ENCODE assay signal across 13 mouse cellular contexts in genomic region chr1:172485821-172486220, GRCm38 (mm10). TPM values are rescaled to one million over a fixed set of nuclear protein-coding genes. Genes with fewer than 3 reads are reported as not detected.
DNase-seq lines count a peak whose midpoint lies in the region; ATAC-seq and TF ChIP-seq lines count a peak whose summit lies in the region.
"Had no signal": no experiment of that assay in that cellular context is flagged by ENCODE, and none has a peak within 500 bp of the region (broad histone marks: within the 10 kb centered on the region; RNA-seq: fewer than 3 reads in every experiment).

No protein-coding gene starts in this region.

- no peak overlapping the region for H3K9ac ChIP-seq in kidney, embryonic 15.5 days
- peak overlapping the region; percentile 18; the same call in 1 of the 2 replicates for H3K9ac ChIP-seq in limb, embryonic 12.5 days (replicated peaks)
- H3K9ac ChIP-seq in neural tube, embryonic 14.5 days (replicated peaks; ENCODE audit: low read depth, low read length) = 0 out of 2 replicates have a peak overlapping the region, but pooled peaks have one; percentile 7
- H3K9ac ChIP-seq in lung, postnatal 0 days (replicated peaks; ENCODE audit: low read depth) = no peak overlapping the region

- peaks cover 60% of the 10 kb centered on the region for H3K4me1 ChIP-seq in kidney, embryonic 15.5 days
- peaks cover 80% of the 10 kb centered on the region for H3K4me1 ChIP-seq in hindbrain, embryonic 10.5 days (replicated peaks)
- H3K4me1 ChIP-seq in limb, embryonic 12.5 days (replicated peaks) = peaks cover 48% of the 10 kb centered on the region
- peaks cover 40% of the 10 kb centered on the region for H3K4me1 ChIP-seq in neural tube, embryonic 14.5 days (ENCODE audit: control insufficient read depth, insufficient read depth, low read length)
- H3K4me1 ChIP-seq in lung, postnatal 0 days (ENCODE audit: insufficient read depth, low read depth, low read length) = no peaks in the 10 kb centered on the region

- H3K36me3 ChIP-seq in kidney, embryonic 15.5 days = peaks cover 21% of the 10 kb centered on the region
- H3K36me3 ChIP-seq in hindbrain, embryonic 10.5 days = peaks cover 50% of the 10 kb centered on the region
- H3K36me3 ChIP-seq in limb, embryonic 12.5 days = peaks cover 50% of the 10 kb centered on the region
- H3K36me3 ChIP-seq in neural tube, embryonic 14.5 days (ENCODE audit: control insufficient read depth, insufficient read depth, low read length) = no peaks in the 10 kb centered on the region
- no peaks in the 10 kb centered on the region for H3K36me3 ChIP-seq in lung, postnatal 0 days (ENCODE audit: insufficient read depth, low read length)
- H3K36me3 ChIP-seq: G1E had no signal

- no peak overlapping the region for H3K27ac ChIP-seq in kidney, embryonic 15.5 days
- peak overlapping the region; percentile 86 for H3K27ac ChIP-seq in hindbrain, embryonic 10.5 days
- peak overlapping the region; percentile 2; the same call in 1 of the 2 replicates for H3K27ac ChIP-seq in limb, embryonic 12.5 days
- no peak overlapping the region for H3K27ac ChIP-seq in neural tube, embryonic 14.5 days (ENCODE audit: low read depth, low read length)
- no peak overlapping the region for H3K27ac ChIP-seq in lung, postnatal 0 days (ENCODE audit: low read length)
- H3K27ac ChIP-seq: heart, embryonic 10.5 days had no signal

- no peaks in the 10 kb centered on the region for H3K9me3 ChIP-seq in kidney, embryonic 15.5 days (replicated peaks)
- no peaks in the 10 kb centered on the region for H3K9me3 ChIP-seq in hindbrain, embryonic 10.5 days
- H3K9me3 ChIP-seq in limb, embryonic 12.5 days = no peaks in the 10 kb centered on the region
- H3K9me3 ChIP-seq in neural tube, embryonic 14.5 days (ENCODE audit: control insufficient read depth, low read length) = no peaks in the 10 kb centered on the region
- H3K9me3 ChIP-seq in lung, postnatal 0 days (ENCODE audit: low read length) = no peaks in the 10 kb centered on the region
- H3K9me3 ChIP-seq: G1E; heart, embryonic 10.5 days; megakaryocyte, embryonic 14.5 days had no signal

- ATAC-seq in kidney, embryonic 15.5 days (replicated peaks; ENCODE audit: low FRiP score) = no peak
- ATAC-seq in limb, embryonic 12.5 days (ENCODE audit: insufficient number of reproducible peaks, insufficient read depth, low FRiP score, low TSS enrichment, low read depth) = no peak
- no peak for ATAC-seq in neural tube, embryonic 14.5 days (ENCODE audit: low read depth)
- no peak for ATAC-seq in lung, postnatal 0 days

- WGBS in kidney, embryonic 15.5 days = 36% methylated on average over 6 of the region's 6 CpGs
- 31% methylated on average over 6 of the region's 6 CpGs for WGBS in hindbrain, embryonic 10.5 days
- WGBS in limb, embryonic 12.5 days = 19% methylated on average over 6 of the region's 6 CpGs
- WGBS in neural tube, embryonic 14.5 days = 14% methylated on average over 6 of the region's 6 CpGs
- 69% methylated on average over 6 of the region's 6 CpGs for WGBS in lung, postnatal 0 days

- 0 out of 2 replicates have a peak overlapping the region, but pooled peaks have one; percentile 15 for H3K4me2 ChIP-seq in kidney, embryonic 15.5 days
- H3K4me2 ChIP-seq in limb, embryonic 12.5 days = peak overlapping the region; percentile 79
- H3K4me2 ChIP-seq in neural tube, embryonic 14.5 days (ENCODE audit: low read depth, low read length) = peak overlapping the region; percentile 84
- H3K4me2 ChIP-seq in lung, postnatal 0 days (replicated peaks; ENCODE audit: low read depth, low read length) = no peak overlapping the region

- no peak for TF ChIP-seq CTCF in lung, postnatal 0 days (IDR thresholded peaks at IDR 0.05)

- H3K27me3 ChIP-seq in kidney, embryonic 15.5 days = no peaks in the 10 kb centered on the region
- peaks cover 4% of the 10 kb centered on the region for H3K27me3 ChIP-seq in hindbrain, embryonic 10.5 days (ENCODE audit: insufficient read depth, poor library complexity, severe bottlenecking)
- no peaks in the 10 kb centered on the region for H3K27me3 ChIP-seq in limb, embryonic 12.5 days
- H3K27me3 ChIP-seq in neural tube, embryonic 14.5 days (ENCODE audit: control insufficient read depth, insufficient read depth, low read length) = no peaks in the 10 kb centered on the region
- H3K27me3 ChIP-seq in lung, postnatal 0 days (replicated peaks; ENCODE audit: insufficient read depth, low read length) = no peaks in the 10 kb centered on the region

- DNase-seq in kidney, postnatal 14 days = no peak
- DNase-seq in hindbrain, embryonic 10.5 days (ENCODE audit: low spot score) = no peak
- DNase-seq in right cerebral cortex, postnatal 14 days = no peak
- DNase-seq in lung, postnatal 0 days (ENCODE audit: low spot score) = no peak
- DNase-seq in layer of hippocampus, postnatal 36 days = no peak
- DNase-seq: kidney, adult 11 months had no signal

- no peak for TF ChIP-seq EP300 in lung, postnatal 0 days (IDR thresholded peaks at IDR 0.05)

- H3K4me3 ChIP-seq in kidney, embryonic 15.5 days (replicated peaks) = no peak overlapping the region
- peak overlapping the region; percentile 81 for H3K4me3 ChIP-seq in hindbrain, embryonic 10.5 days
- peak overlapping the region; percentile 8; the same call in 1 of the 2 replicates for H3K4me3 ChIP-seq in limb, embryonic 12.5 days (replicated peaks)
- peak overlapping the region; percentile 1; the same call in 1 of the 2 replicates for H3K4me3 ChIP-seq in neural tube, embryonic 14.5 days (ENCODE audit: low read depth, low read length)
- H3K4me3 ChIP-seq in lung, postnatal 0 days (ENCODE audit: low read depth, low read length) = no peak overlapping the region
- H3K4me3 ChIP-seq: heart, embryonic 10.5 days; megakaryocyte, embryonic 14.5 days had no signal

RNA-seq across cellular contexts. Expression of gene Igsf9, which starts 4.2 kb away (rescaled TPM):
- 45.0 and 46.0 TPM in 2 replicates for polyA plus RNA-seq in kidney, embryonic 15.5 days (2015; fragmentation: Nextera tagmentation; extraction: Ambion mirVana)
- 74.1 and 76.0 TPM in 2 replicates for polyA plus RNA-seq in hindbrain, embryonic 10.5 days (2016; fragmentation: Nextera tagmentation; extraction: Ambion mirVana)
- polyA plus RNA-seq in limb, embryonic 12.5 days (2016; fragmentation: Nextera tagmentation; extraction: Ambion mirVana) = 69.7 and 70.5 TPM in 2 replicates
- polyA plus RNA-seq in neural tube, embryonic 14.5 days (2014; fragmentation: Nextera tagmentation; extraction: Ambion mirVana) = 29.6 and 32.4 TPM in 2 replicates
- polyA plus RNA-seq in lung, postnatal 0 days (2015; fragmentation: Nextera tagmentation; extraction: Ambion mirVana) = 1.1 and 1.3 TPM in 2 replicates
- total RNA-seq in layer of hippocampus, postnatal 36 days (2021) = 10 to 100 TPM in 1 of 2 experiments, 1 to 10 TPM in 1; 8.0 to 10.7 TPM
- polyA plus RNA-seq: G1E had no signal

RNA-seq across cellular contexts. Expression of gene Slamf9, which starts 10.7 kb away (rescaled TPM):
- 0.73 and 1.1 TPM in 2 replicates for polyA plus RNA-seq in kidney, embryonic 15.5 days (2015; fragmentation: Nextera tagmentation; extraction: Ambion mirVana)
- 0.16 TPM in 1 of 2 replicates, not detected in the other for polyA plus RNA-seq in hindbrain, embryonic 10.5 days (2016; fragmentation: Nextera tagmentation; extraction: Ambion mirVana)
- polyA plus RNA-seq in limb, embryonic 12.5 days (2016; fragmentation: Nextera tagmentation; extraction: Ambion mirVana) = 0.21 TPM in 1 of 2 replicates, not detected in the other
- polyA plus RNA-seq in neural tube, embryonic 14.5 days (2014; fragmentation: Nextera tagmentation; extraction: Ambion mirVana) = 0.21 and 0.31 TPM in 2 replicates
- polyA plus RNA-seq in lung, postnatal 0 days (2015; fragmentation: Nextera tagmentation; extraction: Ambion mirVana) = 4.7 and 5.3 TPM in 2 replicates
- total RNA-seq in layer of hippocampus, postnatal 36 days (2021) = under 1 TPM in 1 of 2 experiments, not detected in 1; 0.28 TPM
- total RNA-seq: G1E; layer of hippocampus, postnatal 25 days had no signal
- polyA plus RNA-seq: G1E had no signal

RNA-seq across cellular contexts. Expression of gene Tagln2, which starts 14.0 kb away (rescaled TPM):
- polyA plus RNA-seq in kidney, embryonic 15.5 days (2015; fragmentation: Nextera tagmentation; extraction: Ambion mirVana) = 246 and 251 TPM in 2 replicates
- 73.3 and 80.4 TPM in 2 replicates for polyA plus RNA-seq in hindbrain, embryonic 10.5 days (2016; fragmentation: Nextera tagmentation; extraction: Ambion mirVana)
- polyA plus RNA-seq in limb, embryonic 12.5 days (2016; fragmentation: Nextera tagmentation; extraction: Ambion mirVana) = 66.4 and 74.9 TPM in 2 replicates
- 56.9 and 107 TPM in 2 replicates for polyA plus RNA-seq in neural tube, embryonic 14.5 days (2014; fragmentation: Nextera tagmentation; extraction: Ambion mirVana)
- polyA plus RNA-seq in lung, postnatal 0 days (2015; fragmentation: Nextera tagmentation; extraction: Ambion mirVana) = 739 and 823 TPM in 2 replicates
- total RNA-seq in layer of hippocampus, postnatal 36 days (2021) = 1 to 10 TPM; 8.7 to 9.2 TPM

RNA-seq across cellular contexts. Expression of gene Cfap45, which starts 34.8 kb away (rescaled TPM):
- polyA plus RNA-seq in kidney, embryonic 15.5 days (2015; fragmentation: Nextera tagmentation; extraction: Ambion mirVana) = 1.4 and 2.2 TPM in 2 replicates
- polyA plus RNA-seq in hindbrain, embryonic 10.5 days (2016; fragmentation: Nextera tagmentation; extraction: Ambion mirVana) = 2.4 and 3.6 TPM in 2 replicates
- polyA plus RNA-seq in limb, embryonic 12.5 days (2016; fragmentation: Nextera tagmentation; extraction: Ambion mirVana) = 1.1 and 1.2 TPM in 2 replicates
- 3.1 and 3.5 TPM in 2 replicates for polyA plus RNA-seq in neural tube, embryonic 14.5 days (2014; fragmentation: Nextera tagmentation; extraction: Ambion mirVana)
- polyA plus RNA-seq in lung, postnatal 0 days (2015; fragmentation: Nextera tagmentation; extraction: Ambion mirVana) = 12.2 and 13.1 TPM in 2 replicates
- 1 to 10 TPM; 4.0 to 5.5 TPM for total RNA-seq in layer of hippocampus, postnatal 36 days (2021)
- polyA plus RNA-seq: G1E had no signal

Comparison
In these comparisons a context has a peak if more than half of its experiments do, and no peak if none do; other contexts are left out.
1. H3K27ac ChIP-seq: peak in hindbrain, embryonic 10.5 days (single experiment) and limb, embryonic 12.5 days (single experiment); none in kidney, embryonic 15.5 days (single experiment), neural tube, embryonic 14.5 days (single experiment) and lung, postnatal 0 days (single experiment).
2. H3K4me3 ChIP-seq: peak in hindbrain, embryonic 10.5 days (single experiment), limb, embryonic 12.5 days (single experiment) and neural tube, embryonic 14.5 days (single experiment); none in kidney, embryonic 15.5 days (single experiment) and lung, postnatal 0 days (single experiment).
3. H3K9ac ChIP-seq: peak in limb, embryonic 12.5 days (single experiment) and neural tube, embryonic 14.5 days (single experiment); none in kidney, embryonic 15.5 days (single experiment) and lung, postnatal 0 days (single experiment).
4. RNA of gene Igsf9, which starts 4.2 kb away (polyA plus RNA-seq): 74.1 to 76.0 TPM in hindbrain, embryonic 10.5 days, 69.7 to 70.5 TPM in limb, embryonic 12.5 days, 45.0 to 46.0 TPM in kidney, embryonic 15.5 days and 29.6 to 32.4 TPM in neural tube, embryonic 14.5 days; 1.1 to 1.3 TPM in lung, postnatal 0 days; every median in the first group is over 10 times any median in the second.